Mouse (Mus musculus) frontal cortex, adult 2 months (tissue): ENCODE data around the gene Faap20. TPM values are rescaled to one million over a fixed set of nuclear protein-coding genes. Genes with fewer than 3 reads are reported as not detected.
A peak's percentile ranks its signal among the peaks of the same experiment; 100 is the strongest.

Experiments
- DNase-seq, 2 experiments: peaks; one replicate each; pipeline ENCODE4 v3.0.0; 2022; ENCODE audit warnings: low spot score in 1 of 2; ENCODE audit errors: extremely low spot score in 1 of 2
- polyA plus RNA-seq: library from polyadenylated mRNA; depleted of rRNA; stranded (reverse); fragments of >200 nt; gene quantifications from 2 replicates; pipeline ENCODE4 v1.2.3, GENCODE M21; 2012; rRNA removed

The Faap20 gene
- 41.0 and 42.9 TPM in 2 replicates for polyA plus RNA-seq

DNA sequence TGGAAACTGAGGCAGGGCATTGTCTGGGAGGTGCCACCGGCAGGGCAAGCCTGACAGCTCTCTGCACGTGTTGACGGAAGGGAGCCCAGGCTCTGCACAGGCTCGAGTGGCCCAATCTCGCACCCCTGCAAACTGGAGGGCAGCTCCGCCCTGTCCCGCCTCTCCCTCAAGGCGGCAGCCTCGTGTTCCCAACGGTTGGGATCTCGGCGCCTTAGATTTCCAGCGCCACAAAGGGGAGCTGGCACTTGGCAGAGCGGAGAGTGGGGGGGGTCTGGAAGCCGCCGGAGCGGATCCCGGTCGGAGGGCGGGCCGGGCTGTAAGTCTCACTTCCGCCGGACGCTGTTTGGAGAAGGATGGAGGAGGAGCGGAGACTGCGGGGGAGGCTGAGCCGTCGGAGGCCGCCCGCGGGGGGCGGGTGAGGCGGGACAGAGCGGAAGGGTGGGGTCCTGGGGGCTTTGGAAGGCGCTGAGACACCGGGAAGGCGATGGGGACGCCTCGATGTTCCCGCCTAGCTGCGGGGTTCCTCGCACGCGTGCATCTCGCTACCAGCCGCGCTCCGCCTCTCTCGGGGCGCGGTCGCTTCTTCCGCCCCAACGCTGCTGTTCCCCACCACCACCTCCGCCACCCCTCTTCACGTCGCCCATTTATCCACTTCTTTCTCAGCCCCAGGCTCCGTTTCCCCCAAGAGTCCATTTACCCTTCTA, at the start of gene Faap20:
Faap20 (plus strand) TSS at position 155 of the 704 bp plus-strand sequence.
- peak; percentile 49 to 82 for DNase-seq

- DNase-seq: no peak
These were observed 48.7 kb upstream of the Faap20 start for GRCm38 (mm10) chr4:155200861-155201390.

- no peak for DNase-seq
These were observed 47.8 kb upstream of the Faap20 start for GRCm38 (mm10) chr4:155201764-155202163.

DNA sequence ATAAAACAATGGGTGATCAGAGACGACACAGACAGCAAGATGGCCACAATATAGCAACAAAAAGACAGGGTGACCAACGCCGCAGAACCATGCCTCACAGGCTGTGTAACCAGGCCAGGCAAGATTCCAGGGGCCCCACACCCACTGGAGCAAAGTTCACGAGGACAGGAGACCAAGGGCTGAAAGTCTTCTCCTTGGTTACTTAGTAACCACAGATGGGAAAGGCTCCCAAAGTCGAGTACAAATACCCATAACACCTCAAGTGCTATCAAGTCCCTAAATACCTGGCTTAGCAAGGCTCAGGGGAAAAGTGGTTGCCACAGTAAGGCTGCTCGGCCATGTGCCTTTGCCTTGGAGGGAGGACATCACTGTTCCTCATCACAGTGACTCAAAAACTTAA, 43.7 kb upstream of the Faap20 start:
- no peak for DNase-seq

DNA sequence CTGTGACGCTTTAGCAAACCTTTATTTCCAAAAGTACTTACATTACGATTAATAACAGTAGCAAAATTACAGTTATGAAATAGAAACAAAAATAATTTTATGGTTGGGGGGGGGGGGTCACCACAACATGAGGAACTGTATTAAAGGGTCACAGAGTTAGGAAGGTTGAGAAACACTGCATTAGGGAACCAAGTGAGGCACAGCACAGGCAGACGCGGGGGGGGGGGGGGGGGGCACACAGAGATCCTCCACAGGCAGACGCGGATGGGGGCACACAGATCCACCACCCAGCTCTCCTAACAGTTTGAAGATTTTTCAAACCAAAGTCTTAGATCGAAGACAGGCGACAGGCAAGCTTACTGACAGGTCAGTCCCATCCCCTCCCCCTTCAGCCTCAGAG, 43.1 kb upstream of the Faap20 start:
- no peak for DNase-seq

DNA sequence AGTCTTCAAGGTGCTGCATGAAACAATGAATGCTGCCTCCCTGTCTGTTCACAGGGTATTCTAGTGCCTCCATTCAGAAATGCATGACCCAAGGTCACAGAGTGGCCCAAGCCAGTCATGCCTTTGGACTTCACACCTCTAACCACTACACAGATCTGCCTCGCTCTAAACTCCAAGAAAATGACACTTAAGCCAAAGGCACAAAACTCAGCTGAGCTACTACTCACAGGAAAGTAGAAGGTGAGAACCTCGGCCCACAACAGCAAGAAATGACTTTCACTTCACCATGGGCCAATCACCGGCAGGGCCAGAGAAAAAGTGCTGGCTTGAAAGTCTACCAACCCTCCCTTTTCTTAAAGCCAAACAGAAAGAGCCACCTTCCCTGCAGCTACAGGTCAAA, 41.8 kb upstream of the Faap20 start:
- no peak for DNase-seq

DNA sequence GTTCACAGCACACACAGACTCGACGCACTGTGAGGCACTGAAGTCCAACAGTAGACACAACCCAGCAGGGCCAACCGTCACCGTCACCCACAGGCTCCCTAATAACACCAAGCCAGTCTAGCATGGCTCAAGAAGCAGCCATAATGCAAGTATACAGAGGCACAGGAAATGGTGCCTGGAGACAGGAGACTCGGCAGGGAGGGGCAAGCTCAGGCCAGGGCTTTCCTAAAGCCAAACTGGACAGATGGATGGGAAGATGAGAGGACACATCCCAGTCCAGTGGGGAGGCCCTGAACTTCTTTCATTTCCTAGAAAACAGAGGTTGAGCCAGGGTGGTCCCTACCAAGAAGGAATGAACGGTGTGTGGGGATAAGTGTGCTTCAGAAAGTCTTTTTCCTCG, 41.0 kb upstream of the Faap20 start:
- no peak for DNase-seq

DNA sequence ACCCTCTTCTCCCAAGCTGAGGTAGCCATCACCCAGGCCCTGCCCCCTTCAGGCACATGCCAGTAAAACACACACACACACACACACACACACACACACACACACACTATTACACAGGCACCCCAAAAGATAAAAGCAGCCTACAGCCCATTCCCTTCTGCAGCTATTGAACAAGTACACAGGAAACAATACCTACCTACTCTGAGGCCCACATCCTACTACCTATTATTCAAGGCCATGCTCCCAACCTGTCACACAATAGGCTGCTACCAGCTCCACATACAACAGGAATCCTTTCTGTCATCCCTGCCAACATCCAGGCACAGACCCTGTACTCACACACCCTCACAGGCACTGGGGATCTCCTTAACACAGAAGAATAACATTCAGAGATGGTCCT, 40.5 kb upstream of the Faap20 start:
- no peak for DNase-seq

GRCm38 (mm10) chr4:155209494-155209893, 40.1 kb upstream of the Faap20 start:
- DNase-seq: no peak

DNA sequence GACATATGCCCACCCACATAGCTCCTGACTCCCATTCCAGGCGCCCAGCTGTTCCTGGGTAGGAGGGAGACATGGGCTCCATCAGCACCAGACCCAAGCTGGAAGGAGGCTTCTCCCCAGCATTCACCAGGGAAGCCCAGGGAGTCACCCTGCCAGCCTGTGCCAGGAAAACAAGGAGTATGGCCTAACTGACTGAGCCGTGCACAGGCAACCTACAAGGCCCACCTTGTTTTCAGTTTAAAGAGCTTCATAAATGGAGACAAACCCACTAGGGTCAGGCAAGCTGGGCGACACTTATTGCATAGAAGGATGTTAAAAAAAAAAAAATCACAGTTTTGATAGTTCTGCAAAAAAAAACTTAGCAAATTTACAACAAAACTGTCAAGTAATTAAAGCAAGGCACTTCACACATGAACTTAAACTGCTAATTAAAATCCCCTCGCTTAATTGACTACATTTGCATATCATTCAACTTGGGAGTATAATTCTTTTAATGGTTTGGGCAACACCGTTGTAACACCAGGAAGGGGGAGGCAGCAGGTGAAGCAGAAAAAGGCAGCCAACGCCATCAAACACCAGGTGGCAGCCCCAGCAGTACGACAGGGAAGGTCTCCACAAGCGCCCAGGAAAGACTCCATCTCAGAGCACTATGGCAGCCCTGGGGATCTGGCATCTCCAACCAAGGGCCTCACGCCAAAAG, 36.4 kb upstream of the Faap20 start:
- peak in 1 of 2 experiments; percentile 55 for DNase-seq

DNA sequence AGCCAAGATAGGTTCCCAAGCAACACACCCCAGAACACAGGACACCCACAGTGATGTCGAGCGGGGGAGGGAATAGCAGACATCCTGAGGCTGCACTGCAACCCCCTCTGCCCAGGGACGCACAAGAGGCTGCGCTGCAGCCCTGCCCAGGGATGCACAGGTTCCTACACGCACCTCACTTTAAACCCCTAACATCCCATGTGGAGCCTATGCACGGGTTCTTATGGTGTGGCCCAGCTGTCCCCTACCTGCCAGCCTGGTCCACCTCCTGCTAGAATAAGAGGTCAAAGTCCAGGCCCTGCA, 35.9 kb upstream of the Faap20 start:
- DNase-seq: no peak

- DNase-seq: no peak
These were observed 35.4 kb upstream of the Faap20 start for GRCm38 (mm10) chr4:155214188-155214587.

DNA sequence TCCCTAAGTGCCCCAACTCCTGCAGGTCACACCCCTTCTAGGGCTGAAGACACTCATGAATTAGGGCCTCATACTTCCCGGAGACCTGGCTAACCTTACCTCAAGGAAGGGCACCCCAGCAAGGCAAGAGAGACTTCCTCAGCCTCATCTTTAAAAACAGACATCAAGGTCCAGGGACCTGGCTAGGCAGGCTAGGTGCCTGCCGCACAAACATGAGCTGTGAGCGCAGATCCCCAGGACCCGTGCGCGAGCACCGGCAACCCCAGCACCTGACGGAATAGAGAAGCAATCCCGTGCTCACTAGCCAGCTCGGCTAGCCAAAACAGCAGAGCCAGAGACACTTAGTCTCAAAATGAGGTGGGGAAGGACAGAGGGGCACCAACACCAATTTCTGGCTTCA, 34.8 kb upstream of the Faap20 start:
- DNase-seq: no peak

DNA sequence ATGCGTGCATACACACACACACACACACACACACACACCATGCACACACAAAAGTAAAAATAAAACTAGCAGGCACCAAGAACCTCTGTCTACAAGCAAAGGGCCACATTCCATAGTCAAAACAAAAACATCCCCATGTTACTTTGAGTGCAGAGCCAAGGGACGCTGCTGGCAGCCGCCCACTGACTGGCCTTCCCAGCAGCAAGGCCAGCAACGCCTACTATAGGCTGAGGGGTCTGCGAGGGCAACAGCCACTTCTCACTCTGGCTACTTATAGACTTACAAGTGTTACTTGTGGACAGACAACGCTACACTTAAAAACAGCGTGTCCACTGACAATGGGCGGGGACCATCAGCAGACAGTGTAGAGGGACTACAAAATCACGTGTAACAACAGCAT, 34.4 kb upstream of the Faap20 start:
- DNase-seq: no peak

- peak; percentile 46 to 73 for DNase-seq
These were observed 33.6 kb upstream of the Faap20 start for GRCm38 (mm10) chr4:155215773-155216630.

- DNase-seq: no peak
These were observed 32.1 kb upstream of the Faap20 start for GRCm38 (mm10) chr4:155217241-155218103.

GRCm38 (mm10) chr4:155218104-155218732, 31.4 kb upstream of the Faap20 start:
- DNase-seq: no peak

GRCm38 (mm10) chr4:155219271-155220212, 30.1 kb upstream of the Faap20 start:
- no peak for DNase-seq
